Mouse (Mus musculus): ENCODE measurements around the gene Srl. TPM values are rescaled to one million over a fixed set of nuclear protein-coding genes. Genes with fewer than 3 reads are reported as not detected.
A peak's percentile ranks its signal among the peaks of the same experiment; 100 is the strongest.

Srl gene
- total and polyA plus RNA-seq, 2 experiments from 2014 or later: 419 to 910 TPM

DNA sequence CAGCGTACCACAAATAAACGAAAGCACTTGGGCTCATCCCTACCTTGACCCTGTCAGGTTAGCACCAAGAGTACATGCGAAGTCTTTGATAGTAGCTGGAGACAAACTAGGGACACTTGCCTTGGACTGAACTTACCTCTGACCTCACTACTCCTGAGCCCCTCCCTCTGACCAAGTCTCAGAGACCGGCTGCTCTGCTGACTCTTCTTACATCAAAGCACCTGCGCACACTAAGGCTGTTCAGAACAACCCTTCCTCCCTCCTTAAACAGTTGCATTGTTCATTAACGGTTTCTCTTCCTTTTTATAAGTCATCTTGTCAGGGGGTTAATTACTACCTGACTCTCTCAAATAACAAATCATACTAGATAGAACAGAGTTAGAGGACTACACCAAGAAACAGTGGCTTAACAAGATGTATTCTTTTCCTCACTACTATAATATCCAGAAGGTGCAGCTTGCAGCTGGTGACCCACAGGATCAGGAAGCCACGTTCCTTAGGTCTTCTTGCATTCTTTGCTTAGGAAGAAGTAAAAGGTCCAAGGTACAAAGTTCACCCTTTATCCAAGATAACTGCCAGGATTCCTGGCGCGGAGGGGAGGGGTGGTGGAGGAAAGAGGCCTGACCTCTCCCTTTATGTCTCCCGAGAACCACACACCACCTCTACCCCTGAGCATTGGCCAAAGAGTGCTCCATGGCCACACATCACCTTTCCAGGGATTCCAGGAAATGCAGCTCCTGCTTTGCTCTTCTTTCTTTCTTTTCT, 102.1 kb downstream of the Srl start:
- Histone ChIP-seq H3K9me3 (replicated peaks; ENCODE audit: control insufficient read depth, low read length) (no peaks in the 10 kb centered on the region), H3K4me3 (ENCODE audit: low read depth, low read length) (no peak overlapping the region), H3K4me1 (ENCODE audit: control insufficient read depth, insufficient read depth) (no peaks in the 10 kb centered on the region), H3K36me3 (replicated peaks; ENCODE audit: control insufficient read depth, insufficient read depth, low read length) (no peaks in the 10 kb centered on the region), H3K9ac (replicated peaks; ENCODE audit: low read depth, low read length) (no peak overlapping the region), H3K4me2 (ENCODE audit: low read depth, low read length) (no peak overlapping the region), H3K27ac (ENCODE audit: low read depth) (no peak overlapping the region), H3K27me3 (ENCODE audit: control insufficient read depth, insufficient read depth, low read length) (no peaks in the 10 kb centered on the region)
- WGBS: 65% methylated on average over 10 of the region's 10 CpGs
- DNase-seq (ENCODE audit: low spot score) (no peak), ATAC-seq (ENCODE audit: insufficient read depth, low read depth) (no peak)
- TF ChIP-seq EP300 (IDR thresholded peaks at IDR 0.05; ENCODE audit: low read depth) (no peak), CTCF (IDR thresholded peaks at IDR 0.05; ENCODE audit: low read depth) (no peak)

DNA sequence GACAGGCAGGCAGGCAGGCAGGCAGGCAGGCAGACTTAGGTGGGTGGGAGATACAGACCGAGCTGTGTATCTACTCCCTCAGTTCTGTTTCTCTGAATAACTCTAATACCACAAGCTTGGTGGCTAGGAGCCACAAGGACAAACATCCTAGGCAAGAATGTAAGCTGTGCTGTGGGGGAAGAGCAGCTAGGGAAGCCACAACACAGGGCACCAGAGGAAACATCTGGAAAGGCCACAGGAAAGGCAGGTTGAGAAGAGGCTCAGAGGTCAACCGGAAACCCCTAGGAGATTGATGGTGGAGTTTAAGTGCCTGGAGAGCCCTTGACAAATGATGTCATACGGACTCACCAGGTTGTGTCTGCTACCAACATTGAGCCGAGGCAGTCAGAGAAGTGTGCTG, 104.9 kb downstream of the Srl start:
- no peak overlapping the region for H3K27ac ChIP-seq (ENCODE audit: low read depth)
- no peaks in the 10 kb centered on the region for H3K36me3 ChIP-seq (replicated peaks; ENCODE audit: control insufficient read depth, insufficient read depth, low read length)
- TF ChIP-seq EP300 (IDR thresholded peaks at IDR 0.05; ENCODE audit: low read depth) (no peak), CTCF (IDR thresholded peaks at IDR 0.05; ENCODE audit: low read depth) (no peak)
- H3K9me3 ChIP-seq (replicated peaks; ENCODE audit: control insufficient read depth, low read length): no peaks in the 10 kb centered on the region
- H3K9ac ChIP-seq (replicated peaks; ENCODE audit: low read depth, low read length): no peak overlapping the region
- H3K4me3 ChIP-seq (ENCODE audit: low read depth, low read length): no peak overlapping the region
- DNase-seq (ENCODE audit: low spot score) (peak; percentile 22), ATAC-seq (ENCODE audit: insufficient read depth, low read depth) (peak; percentile 30; the same call in 1 of the 2 replicates)
- 39% methylated on average over 4 of the region's 4 CpGs for WGBS
- H3K27me3 ChIP-seq (ENCODE audit: control insufficient read depth, insufficient read depth, low read length): no peaks in the 10 kb centered on the region
- no peaks in the 10 kb centered on the region for H3K4me1 ChIP-seq (ENCODE audit: control insufficient read depth, insufficient read depth)
- H3K4me2 ChIP-seq (ENCODE audit: low read depth, low read length): no peak overlapping the region

DNA sequence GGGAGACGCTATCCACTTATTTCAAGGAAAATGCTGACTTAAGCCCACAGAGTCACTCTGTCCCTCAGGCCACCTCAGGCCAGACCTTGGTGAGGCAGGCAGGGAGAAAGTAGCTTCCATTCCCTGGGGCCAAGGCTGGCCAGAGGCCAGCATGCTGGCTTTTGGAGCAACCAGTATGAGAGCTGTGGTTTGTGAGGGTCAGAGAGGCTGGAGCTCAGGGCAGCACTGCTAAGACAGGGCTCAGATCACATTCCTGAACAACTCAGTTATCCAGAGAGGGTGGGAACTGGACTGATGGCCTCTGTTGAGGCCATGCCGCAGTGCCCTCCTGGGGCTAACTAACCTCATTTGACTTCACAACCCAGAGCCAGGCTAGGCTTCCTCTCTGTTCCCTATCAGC, 106.2 kb downstream of the Srl start:
- TF ChIP-seq EP300 (IDR thresholded peaks at IDR 0.05; ENCODE audit: low read depth) (no peak), CTCF (IDR thresholded peaks at IDR 0.05; ENCODE audit: low read depth) (no peak)
- WGBS: 70% methylated on average over 2 of the region's 2 CpGs
- H3K9ac ChIP-seq (replicated peaks; ENCODE audit: low read depth, low read length): no peak overlapping the region
- H3K36me3 ChIP-seq (replicated peaks; ENCODE audit: control insufficient read depth, insufficient read depth, low read length): no peaks in the 10 kb centered on the region
- no peak overlapping the region for H3K4me2 ChIP-seq (ENCODE audit: low read depth, low read length)
- H3K9me3 ChIP-seq (replicated peaks; ENCODE audit: control insufficient read depth, low read length): no peaks in the 10 kb centered on the region
- no peak overlapping the region for H3K27ac ChIP-seq (ENCODE audit: low read depth)
- no peaks in the 10 kb centered on the region for H3K27me3 ChIP-seq (ENCODE audit: control insufficient read depth, insufficient read depth, low read length)
- no peaks in the 10 kb centered on the region for H3K4me1 ChIP-seq (ENCODE audit: control insufficient read depth, insufficient read depth)
- no peak for DNase-seq (ENCODE audit: low spot score)
- no peak for ATAC-seq (ENCODE audit: insufficient read depth, low read depth)
- H3K4me3 ChIP-seq (ENCODE audit: low read depth, low read length): no peak overlapping the region

DNA sequence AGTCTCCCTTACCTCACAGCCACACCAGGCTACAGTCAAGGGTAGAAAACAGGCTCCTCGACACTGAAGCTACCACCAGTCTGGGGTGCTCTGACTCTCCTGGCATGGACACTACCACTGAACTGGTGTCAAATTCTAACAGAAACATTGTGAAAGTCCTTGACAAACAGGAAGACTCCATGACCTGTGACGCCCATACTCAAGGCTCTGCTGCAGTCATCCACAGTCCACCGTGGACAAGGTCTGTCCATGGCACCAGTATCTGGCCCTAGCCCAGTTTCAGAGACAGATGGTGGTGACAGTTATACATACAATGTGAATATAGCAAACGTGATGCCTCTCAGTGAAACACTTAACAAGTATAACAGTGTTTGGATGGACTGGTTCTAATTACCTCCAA, 109.8 kb downstream of the Srl start:
- Histone ChIP-seq H3K4me2 (ENCODE audit: low read depth, low read length) (no peak overlapping the region), H3K4me1 (ENCODE audit: control insufficient read depth, insufficient read depth) (no peaks in the 10 kb centered on the region), H3K9ac (replicated peaks; ENCODE audit: low read depth, low read length) (no peak overlapping the region), H3K27ac (ENCODE audit: low read depth) (no peak overlapping the region), H3K27me3 (ENCODE audit: control insufficient read depth, insufficient read depth, low read length) (no peaks in the 10 kb centered on the region), H3K36me3 (replicated peaks; ENCODE audit: control insufficient read depth, insufficient read depth, low read length) (no peaks in the 10 kb centered on the region), H3K4me3 (ENCODE audit: low read depth, low read length) (no peak overlapping the region), H3K9me3 (replicated peaks; ENCODE audit: control insufficient read depth, low read length) (no peaks in the 10 kb centered on the region)
- no peak for DNase-seq (ENCODE audit: low spot score)
- no peak for ATAC-seq (ENCODE audit: insufficient read depth, low read depth)
- WGBS: 56% methylated on average over 4 of the region's 4 CpGs
- TF ChIP-seq CTCF (IDR thresholded peaks at IDR 0.05; ENCODE audit: low read depth) (no peak), EP300 (IDR thresholded peaks at IDR 0.05; ENCODE audit: low read depth) (no peak)

DNA sequence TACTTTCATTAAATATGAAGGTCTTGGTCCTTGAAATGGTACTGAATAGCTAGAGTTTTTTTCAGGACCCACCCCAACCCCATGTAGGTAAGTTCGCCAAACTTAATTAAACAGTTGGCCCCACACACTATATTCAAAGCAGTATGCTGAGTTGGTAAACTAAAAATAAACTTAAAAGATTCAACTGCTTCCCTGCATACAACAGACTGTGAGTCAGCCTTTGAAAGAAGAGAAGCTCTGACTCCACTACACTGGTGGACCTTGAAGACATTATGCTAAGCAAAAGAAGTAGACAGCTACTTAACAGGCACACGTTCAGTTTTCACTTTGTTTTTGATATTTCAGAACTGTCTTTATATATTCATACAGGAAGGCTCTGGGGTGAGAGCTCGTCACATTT, 110.6 kb downstream of the Srl start:
- WGBS: 74% methylated on average over 3 of the region's 3 CpGs

DNA sequence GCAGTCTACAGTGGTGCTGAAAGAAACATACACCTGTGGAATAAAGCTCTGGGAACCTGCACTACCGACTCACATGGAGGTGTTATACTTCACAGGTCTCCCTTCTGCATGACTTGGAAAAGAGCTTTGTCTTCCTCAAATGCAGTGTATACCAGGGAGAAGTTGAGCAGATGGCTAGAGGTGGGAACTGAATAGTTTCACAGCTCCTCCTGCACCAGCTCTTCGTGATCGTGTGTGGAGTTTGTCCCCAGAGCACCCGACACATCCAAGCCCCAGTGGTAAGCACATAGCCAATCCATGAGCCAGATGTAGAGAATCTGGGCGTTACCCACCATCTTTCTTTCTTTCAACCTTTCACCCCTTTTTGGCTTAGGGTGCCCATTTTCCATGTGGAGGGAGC, 111.4 kb downstream of the Srl start:
- ATAC-seq (ENCODE audit: insufficient read depth, low read depth): no peak
- H3K27ac ChIP-seq (ENCODE audit: low read depth): no peak overlapping the region
- H3K4me3 ChIP-seq (ENCODE audit: low read depth, low read length): no peak overlapping the region
- no peak overlapping the region for H3K9ac ChIP-seq (replicated peaks; ENCODE audit: low read depth, low read length)
- no peak for TF ChIP-seq CTCF (IDR thresholded peaks at IDR 0.05; ENCODE audit: low read depth)
- TF ChIP-seq EP300 (IDR thresholded peaks at IDR 0.05; ENCODE audit: low read depth): no peak
- H3K4me2 ChIP-seq (ENCODE audit: low read depth, low read length): no peak overlapping the region
- no peaks in the 10 kb centered on the region for H3K9me3 ChIP-seq (replicated peaks; ENCODE audit: control insufficient read depth, low read length)
- no peaks in the 10 kb centered on the region for H3K4me1 ChIP-seq (ENCODE audit: control insufficient read depth, insufficient read depth)
- H3K36me3 ChIP-seq (replicated peaks; ENCODE audit: control insufficient read depth, insufficient read depth, low read length): no peaks in the 10 kb centered on the region
- H3K27me3 ChIP-seq (ENCODE audit: control insufficient read depth, insufficient read depth, low read length): no peaks in the 10 kb centered on the region
- 74% methylated on average over 5 of the region's 5 CpGs for WGBS
- DNase-seq (ENCODE audit: low spot score): no peak

More for the DNA sequence above, 110.6 kb downstream of the Srl start:
- Histone ChIP-seq H3K4me2 (ENCODE audit: low read depth, low read length) (no peak overlapping the region), H3K36me3 (replicated peaks; ENCODE audit: control insufficient read depth, insufficient read depth, low read length) (no peaks in the 10 kb centered on the region), H3K27ac (ENCODE audit: low read depth) (no peak overlapping the region), H3K9me3 (replicated peaks; ENCODE audit: control insufficient read depth, low read length) (no peaks in the 10 kb centered on the region), H3K27me3 (ENCODE audit: control insufficient read depth, insufficient read depth, low read length) (no peaks in the 10 kb centered on the region), H3K4me1 (ENCODE audit: control insufficient read depth, insufficient read depth) (no peaks in the 10 kb centered on the region), H3K9ac (replicated peaks; ENCODE audit: low read depth, low read length) (no peak overlapping the region), H3K4me3 (ENCODE audit: low read depth, low read length) (no peak overlapping the region)
- no peak for TF ChIP-seq EP300 (IDR thresholded peaks at IDR 0.05; ENCODE audit: low read depth)
- TF ChIP-seq CTCF (IDR thresholded peaks at IDR 0.05; ENCODE audit: low read depth): no peak
- ATAC-seq (ENCODE audit: insufficient read depth, low read depth) (no peak), DNase-seq (ENCODE audit: low spot score) (no peak)

Other genes with a start within 250 kb of the Srl start
- gene Adcy9, start 121.3 kb downstream of the Srl start, total RNA-seq (2014; rRNA removed; ENCODE audit: low replicate concordance): 19.0 and 22.2 TPM in 2 replicates
- 1.8 and 2.0 TPM in 2 replicates for gene Adcy9, start 121.3 kb downstream of the Srl start, polyA plus RNA-seq (2015; fragmentation: Nextera tagmentation; extraction: Ambion mirVana)
- 2.6 and 6.3 TPM in 2 replicates for gene Tfap4, start 18.0 kb upstream of the Srl start, total RNA-seq (2014; rRNA removed; ENCODE audit: low replicate concordance)
- 2.9 and 3.4 TPM in 2 replicates for gene Tfap4, start 18.0 kb upstream of the Srl start, polyA plus RNA-seq (2015; fragmentation: Nextera tagmentation; extraction: Ambion mirVana)
- gene Glis2, start 52.9 kb upstream of the Srl start, total RNA-seq (2014; rRNA removed; ENCODE audit: low replicate concordance): 25.3 and 25.4 TPM in 2 replicates
- 11.2 and 11.8 TPM in 2 replicates for gene Glis2, start 52.9 kb upstream of the Srl start, polyA plus RNA-seq (2015; fragmentation: Nextera tagmentation; extraction: Ambion mirVana)
- 23.9 and 74.9 TPM in 2 replicates for gene Pam16, start 83.2 kb upstream of the Srl start, total RNA-seq (2014; rRNA removed; ENCODE audit: low replicate concordance)
- gene Pam16, start 83.2 kb upstream of the Srl start, polyA plus RNA-seq (2015; fragmentation: Nextera tagmentation; extraction: Ambion mirVana): 172 and 184 TPM in 2 replicates
- 38.7 and 64.8 TPM in 2 replicates for gene Vasn, start 98.1 kb upstream of the Srl start, total RNA-seq (2014; rRNA removed; ENCODE audit: low replicate concordance)
- 8.1 and 9.3 TPM in 2 replicates for gene Vasn, start 98.1 kb upstream of the Srl start, polyA plus RNA-seq (2015; fragmentation: Nextera tagmentation; extraction: Ambion mirVana)
- gene Dnaja3, start 98.2 kb upstream of the Srl start, total RNA-seq (2014; rRNA removed; ENCODE audit: low replicate concordance): 99.6 and 102 TPM in 2 replicates
- gene Dnaja3, start 98.2 kb upstream of the Srl start, polyA plus RNA-seq (2015; fragmentation: Nextera tagmentation; extraction: Ambion mirVana): 99.5 and 103 TPM in 2 replicates
- gene Coro7, start 138.0 kb upstream of the Srl start, total RNA-seq (2014; rRNA removed; ENCODE audit: low replicate concordance): 17.2 and 17.8 TPM in 2 replicates
- 8.0 and 9.9 TPM in 2 replicates for gene Coro7, start 138.0 kb upstream of the Srl start, polyA plus RNA-seq (2015; fragmentation: Nextera tagmentation; extraction: Ambion mirVana)
- gene Nmral1, start 177.5 kb upstream of the Srl start, total RNA-seq (2014; rRNA removed; ENCODE audit: low replicate concordance): 12.4 and 21.1 TPM in 2 replicates
- 8.6 and 9.8 TPM in 2 replicates for gene Nmral1, start 177.5 kb upstream of the Srl start, polyA plus RNA-seq (2015; fragmentation: Nextera tagmentation; extraction: Ambion mirVana)
- 53.1 and 56.8 TPM in 2 replicates for gene Hmox2, start 184.5 kb upstream of the Srl start, total RNA-seq (2014; rRNA removed; ENCODE audit: low replicate concordance)
- 87.0 and 91.1 TPM in 2 replicates for gene Hmox2, start 184.5 kb upstream of the Srl start, polyA plus RNA-seq (2015; fragmentation: Nextera tagmentation; extraction: Ambion mirVana)
- 149 and 160 TPM in 2 replicates for gene Cdip1, start 248.5 kb upstream of the Srl start, total RNA-seq (2014; rRNA removed; ENCODE audit: low replicate concordance)
- gene Cdip1, start 248.5 kb upstream of the Srl start, polyA plus RNA-seq (2015; fragmentation: Nextera tagmentation; extraction: Ambion mirVana): 121 and 123 TPM in 2 replicates

Data from heart, postnatal 0 days (tissue).